Mouse (Mus musculus) liver, adult 2 months (tissue): ENCODE measurements around the gene Dpyd.

Experiments
- CTCF ChIP-seq: fragments of 200-500 bp; IDR thresholded peaks from 2 replicates; pipeline ENCODE4 v1.5.1; 2011; ENCODE audit warnings: low read depth, low read length, control low read depth
- POLR2A ChIP-seq: fragments of 200-500 bp; IDR thresholded peaks from 2 replicates; pipeline ENCODE4 v1.6.1; 2011; ENCODE audit warnings: low read length, control low read depth; ENCODE audit not compliant: insufficient read depth; ENCODE audit errors: extremely low read depth

DNA sequence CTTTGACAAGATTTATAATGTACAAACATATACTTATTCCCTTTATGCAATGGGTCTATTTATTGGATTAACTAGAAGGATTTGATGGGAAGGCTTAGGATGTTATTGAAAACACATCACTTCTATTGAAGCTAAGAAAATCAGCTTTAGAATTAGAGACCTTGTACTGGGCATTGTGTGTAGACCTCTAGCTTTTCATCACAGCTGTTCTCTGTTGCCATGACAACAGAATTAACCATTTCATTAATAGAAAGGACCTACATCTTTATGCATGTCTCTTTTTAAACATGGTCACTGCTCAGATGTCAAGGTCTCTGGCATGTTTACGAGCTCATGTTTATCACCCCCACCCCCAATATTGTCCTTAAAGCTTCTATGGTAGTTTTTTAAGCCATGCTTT lies 902.5 kb downstream of the Dpyd start:
- TF ChIP-seq CTCF, result no peak
- TF ChIP-seq POLR2A, result no peak
